Mouse (Mus musculus) c-Kit-positive CD71-negative TER-119-negative erythroid progenitor cells, embryonic 14.5 days (primary cell): Measurements from ENCODE around the gene Junb.

Source experiments
- DNase-seq: peaks from one replicate; pipeline ENCODE4 v3.0.0-alpha.2; 2013; ENCODE audit warnings: low read depth

Junb gene

GRCm38 (mm10) chr8:84970913-84971312 is 7.6 kb downstream of the Junb start:
- no peak for DNase-seq

DNA sequence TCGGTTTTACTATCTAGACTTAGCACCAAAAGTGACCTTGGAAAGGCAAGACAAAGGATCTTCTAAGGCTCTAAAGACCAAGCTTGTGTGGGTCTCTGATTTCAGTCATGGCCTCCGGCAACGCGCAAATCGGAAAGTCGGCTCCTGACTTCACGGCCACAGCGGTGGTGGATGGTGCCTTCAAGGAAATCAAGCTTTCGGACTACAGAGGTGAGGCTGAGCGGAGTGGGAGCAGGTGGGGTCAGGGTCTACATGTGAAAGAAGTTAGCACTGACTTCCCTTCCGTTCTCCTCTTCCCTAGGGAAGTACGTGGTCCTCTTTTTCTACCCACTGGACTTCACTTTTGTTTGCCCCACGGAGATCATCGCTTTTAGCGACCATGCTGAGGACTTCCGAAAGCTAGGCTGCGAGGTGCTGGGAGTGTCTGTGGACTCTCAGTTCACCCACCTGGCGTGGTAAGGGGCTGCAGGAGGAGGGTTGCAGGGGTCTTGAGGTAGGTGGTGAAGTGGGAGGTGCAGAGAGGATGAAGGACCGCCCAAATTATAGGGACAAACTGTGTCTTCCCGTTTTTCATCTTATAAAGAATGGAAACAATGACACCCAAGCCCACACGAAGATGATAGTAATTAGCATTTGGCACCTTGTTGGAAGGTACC is 8.3 kb downstream of the Junb start:
- no peak for DNase-seq

DNA sequence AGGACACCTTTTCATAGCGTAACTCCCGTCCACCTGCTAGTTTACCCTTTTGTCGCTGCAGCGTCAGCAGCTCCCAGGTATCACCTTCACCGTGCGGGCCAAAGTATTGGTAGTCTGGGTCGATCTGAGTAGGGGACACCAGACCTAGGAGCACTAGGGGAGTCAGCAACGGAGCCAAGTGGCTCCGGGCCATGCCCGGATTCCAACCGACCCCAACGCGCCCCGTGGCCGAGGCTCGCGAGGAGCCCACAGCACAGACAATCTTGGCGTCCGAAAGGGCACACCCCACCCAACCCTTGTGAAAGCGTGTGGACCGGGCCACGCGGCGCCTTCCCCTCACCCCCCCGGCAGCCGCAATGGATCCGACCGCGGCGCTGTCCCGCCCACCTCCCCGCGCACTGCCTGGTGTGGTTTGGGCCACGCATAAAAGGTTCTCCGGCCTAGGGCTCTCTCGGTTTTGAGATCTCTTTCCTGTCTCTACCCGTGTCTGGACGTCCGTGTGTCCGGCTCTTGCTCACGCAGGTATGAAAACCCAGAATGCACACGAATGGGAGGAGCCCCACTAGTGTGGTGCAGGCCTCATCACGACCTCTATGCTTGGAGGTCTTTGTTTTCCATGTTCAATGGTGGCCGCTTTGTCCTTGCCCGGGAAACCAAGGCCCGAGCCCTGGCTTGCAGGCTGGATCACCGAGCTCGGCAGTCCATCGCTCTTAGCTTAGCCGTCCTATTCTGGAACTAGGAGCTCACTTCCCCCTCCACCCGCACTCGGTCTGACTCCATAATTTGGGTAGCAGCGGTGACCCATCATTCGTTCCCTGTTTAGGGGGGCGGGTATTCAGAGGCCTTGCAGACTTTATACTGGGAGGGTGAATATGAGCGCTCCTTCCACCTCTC is 9.0 kb downstream of the Junb start, which contains the start of the genes Gm49661, Prdx2 and Rnaseh2a:
Gm49661 (minus strand) TSS at position 193 of the 894 bp plus-strand sequence.
Prdx2 (plus strand) TSS at position 347 of the 894 bp plus-strand sequence.
Rnaseh2a (minus strand) TSS at position 527 of the 894 bp plus-strand sequence.
- no peak for DNase-seq

DNA sequence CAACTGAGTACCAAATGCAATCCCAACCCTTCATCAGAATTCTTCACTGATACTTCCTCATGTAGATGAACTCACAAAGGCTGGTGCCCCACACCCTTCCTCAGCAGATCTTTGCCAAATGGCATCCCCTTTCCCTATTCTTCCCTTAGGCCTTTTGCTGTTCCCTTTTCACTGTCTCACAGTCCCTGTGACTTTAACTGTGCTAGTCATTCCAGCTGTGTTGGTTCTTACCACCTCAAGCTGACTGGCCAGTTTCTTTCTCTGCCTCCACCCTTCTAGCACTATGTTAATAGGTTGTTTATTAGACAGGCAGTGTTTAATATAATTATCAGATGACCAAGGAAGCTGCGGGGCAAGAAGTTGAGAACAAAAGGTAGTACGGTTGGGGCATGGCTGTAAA is 9.9 kb downstream of the Junb start:
- no peak for DNase-seq

DNA sequence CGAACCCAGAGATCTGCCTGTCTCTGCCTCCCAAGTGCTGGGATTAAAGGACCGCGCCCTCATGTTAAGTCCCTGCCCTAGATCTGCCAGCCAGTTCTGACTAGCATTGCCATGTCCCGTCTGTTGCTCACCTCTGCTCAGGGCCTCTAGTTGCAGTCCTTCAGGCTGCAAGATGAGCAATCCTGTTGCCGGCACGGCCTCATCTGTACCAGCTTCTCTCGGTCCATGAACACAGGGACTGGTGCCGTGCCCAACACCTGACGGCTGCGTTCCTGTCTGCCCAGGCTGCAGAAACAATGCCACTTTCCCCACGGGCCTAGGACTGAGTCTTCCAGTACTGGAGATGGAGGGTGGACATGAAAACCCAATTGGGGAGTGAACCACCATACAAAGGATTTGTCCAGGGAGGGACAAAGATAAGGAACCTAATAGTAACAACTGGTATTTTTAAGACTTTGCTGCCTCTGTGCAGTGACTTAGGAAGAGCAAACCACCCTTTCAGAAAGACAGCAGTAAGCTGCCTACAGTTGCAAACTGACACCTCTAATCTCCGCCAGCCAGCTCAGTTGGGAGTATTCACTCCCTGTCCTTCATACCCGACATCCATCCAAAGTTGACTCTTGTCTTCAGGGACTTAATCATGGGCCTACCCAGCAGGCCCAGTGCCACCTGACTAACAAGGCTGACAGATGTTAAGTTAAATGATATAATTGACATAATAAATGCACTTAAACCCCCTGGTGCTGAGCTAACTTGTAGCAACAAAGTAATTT is 10.8 kb downstream of the Junb start:
- no peak for DNase-seq

DNA sequence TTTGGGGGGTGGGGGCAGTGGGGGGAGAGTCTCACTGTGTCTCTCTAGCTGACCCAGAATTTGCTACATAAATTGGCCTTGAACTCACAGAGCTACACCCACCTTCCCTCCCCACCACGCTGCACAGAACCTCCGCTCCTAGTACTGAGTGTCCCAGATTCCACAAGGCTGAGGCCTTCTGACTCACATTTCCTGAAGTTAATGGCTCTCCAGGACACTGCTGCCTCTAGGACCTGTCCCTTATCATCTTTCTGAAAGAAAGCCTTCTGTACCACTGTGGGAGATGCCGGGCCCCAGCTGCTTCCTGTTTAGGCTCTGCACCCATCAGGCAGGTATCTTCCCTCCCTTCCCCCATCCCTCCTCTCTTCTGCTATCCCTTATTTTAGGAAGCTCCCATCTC is 11.9 kb downstream of the Junb start:
- no peak for DNase-seq

DNA sequence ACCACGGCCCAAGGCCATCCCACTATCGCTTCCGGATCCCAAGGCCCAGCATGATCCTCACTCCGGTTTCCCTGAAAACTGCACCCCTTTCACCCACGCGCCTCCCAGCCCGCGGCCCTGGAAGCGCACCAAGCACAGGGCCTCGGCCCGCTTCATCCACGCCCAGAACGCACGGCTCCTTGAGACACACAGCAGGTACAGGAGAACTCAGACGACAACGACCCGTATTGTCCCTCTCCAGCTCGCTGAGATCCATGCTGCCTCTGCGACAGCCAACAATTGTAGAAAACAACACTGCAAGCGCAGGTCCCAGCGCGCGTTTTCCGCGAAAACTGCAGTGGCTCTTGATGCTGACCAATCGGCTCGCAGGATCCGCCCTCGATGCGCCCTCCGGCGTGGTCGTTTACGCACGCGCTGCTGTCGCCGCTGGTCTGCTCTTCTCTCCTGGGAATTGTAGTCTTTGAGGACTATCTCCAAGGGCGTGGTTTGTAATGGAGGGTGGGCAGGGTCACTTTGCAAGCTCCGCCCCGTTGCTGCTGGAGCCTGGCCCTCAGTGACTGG is 12.7 kb downstream of the Junb start:
- DNase-seq = peak; percentile 92

DNA sequence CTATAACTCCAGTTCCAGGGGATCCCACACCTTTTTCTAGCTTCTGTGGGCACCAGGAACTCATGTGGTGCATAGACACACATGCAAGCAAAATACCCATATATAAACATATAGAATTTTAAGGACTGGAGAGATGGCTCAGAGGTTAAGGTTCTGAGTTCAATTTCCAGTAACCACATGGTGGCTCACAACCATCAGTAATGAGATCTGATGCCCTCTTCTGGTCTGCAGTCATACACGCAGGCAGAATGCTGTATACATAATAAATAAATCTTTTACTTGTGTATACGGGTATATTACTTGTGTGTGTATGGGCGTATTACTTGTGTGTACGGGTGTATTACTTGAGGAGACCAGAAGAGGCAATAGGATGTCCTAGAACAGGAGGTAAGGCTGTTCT is 14.6 kb downstream of the Junb start:
- no peak for DNase-seq

DNA sequence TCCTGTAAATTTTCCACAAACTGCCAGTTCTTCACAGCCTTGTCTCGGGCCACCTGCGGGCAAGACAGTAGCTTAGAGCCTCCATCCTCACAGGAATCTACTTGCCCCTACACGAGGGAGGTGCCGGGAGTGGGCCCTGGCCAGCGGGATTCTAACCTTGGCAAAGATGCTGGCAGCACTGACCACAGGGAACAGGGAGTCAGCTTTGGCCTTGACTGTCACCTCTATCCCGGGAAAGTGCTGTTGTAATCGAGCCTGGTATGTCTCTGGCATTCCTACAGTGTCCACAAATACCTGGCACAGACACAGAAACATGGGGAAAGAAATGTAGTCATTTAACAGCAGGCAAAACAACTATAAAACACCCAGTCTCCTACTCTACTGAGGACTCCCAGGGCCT is 18.7 kb downstream of the Junb start:
- DNase-seq = no peak

DNA sequence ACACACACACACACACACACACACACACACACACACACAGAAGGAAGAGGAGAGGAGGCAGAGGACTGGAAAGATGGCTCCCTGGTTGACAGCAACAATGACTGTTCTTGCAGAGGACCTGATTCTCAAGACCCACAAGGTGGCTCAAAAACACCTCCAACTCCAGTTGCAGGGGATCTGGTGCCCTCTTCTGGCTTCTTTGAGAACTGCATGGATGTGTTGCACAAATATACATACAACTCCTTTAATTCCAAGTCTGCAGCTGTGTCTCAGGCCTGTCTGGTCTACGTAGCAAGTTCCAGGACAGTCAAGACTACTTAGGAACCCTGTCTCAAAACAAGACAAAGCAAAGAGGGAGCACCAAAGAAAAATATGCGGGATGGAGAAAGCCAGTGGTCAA is 21.8 kb downstream of the Junb start:
- DNase-seq = peak; percentile 90

DNA sequence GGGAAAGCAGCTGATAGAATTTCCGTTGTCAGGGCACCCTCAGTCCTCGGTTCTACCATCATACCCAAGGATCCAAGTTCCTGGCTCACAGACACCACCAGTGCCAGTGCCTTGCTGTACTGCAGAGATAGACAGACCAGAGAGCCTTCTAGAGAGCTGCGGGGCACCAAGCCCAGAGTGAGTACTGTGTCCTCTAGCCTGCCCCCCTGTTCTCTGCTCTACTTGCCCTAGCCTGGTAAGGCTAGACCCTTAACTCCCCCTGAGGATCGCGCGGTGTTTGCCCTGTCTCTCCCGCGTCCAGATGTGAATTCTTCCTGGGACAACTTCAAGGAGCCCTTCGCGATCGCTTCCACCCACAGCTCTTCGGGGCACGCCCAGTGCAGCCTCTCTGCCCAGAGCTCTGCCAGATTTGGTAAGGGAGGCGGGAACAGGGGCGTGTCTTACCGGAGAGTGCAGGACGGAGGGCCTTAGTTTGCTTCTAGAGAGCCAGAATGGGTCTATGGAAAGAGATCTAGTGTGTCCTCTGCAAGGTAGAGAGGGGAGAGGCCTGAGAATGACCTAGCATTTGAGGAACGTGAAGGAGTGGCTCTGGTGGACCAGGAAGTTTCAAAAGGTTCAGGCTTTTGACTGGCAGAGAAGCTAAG is 25.8 kb downstream of the Junb start:
- DNase-seq = no peak

DNA sequence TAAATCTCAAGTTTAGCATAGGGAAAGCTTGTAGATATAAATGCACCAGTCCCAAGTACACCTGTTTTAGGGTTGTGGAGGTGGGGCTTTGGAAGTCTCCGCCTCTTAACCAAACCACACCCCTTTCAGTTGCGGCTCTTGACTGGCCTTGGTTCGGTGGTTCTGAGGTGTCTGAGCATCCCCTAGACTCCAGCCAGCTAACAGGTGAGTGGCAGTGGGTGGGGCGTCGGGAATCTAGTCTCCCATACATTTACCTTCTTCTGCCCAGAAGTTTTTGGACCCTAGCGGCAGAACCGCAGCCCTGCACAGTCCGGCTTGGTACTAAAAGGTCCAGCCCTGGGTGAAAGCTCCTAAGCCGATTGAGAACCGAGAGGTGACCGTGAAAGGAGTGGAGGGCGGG is 28.8 kb downstream of the Junb start:
- no peak for DNase-seq

DNA sequence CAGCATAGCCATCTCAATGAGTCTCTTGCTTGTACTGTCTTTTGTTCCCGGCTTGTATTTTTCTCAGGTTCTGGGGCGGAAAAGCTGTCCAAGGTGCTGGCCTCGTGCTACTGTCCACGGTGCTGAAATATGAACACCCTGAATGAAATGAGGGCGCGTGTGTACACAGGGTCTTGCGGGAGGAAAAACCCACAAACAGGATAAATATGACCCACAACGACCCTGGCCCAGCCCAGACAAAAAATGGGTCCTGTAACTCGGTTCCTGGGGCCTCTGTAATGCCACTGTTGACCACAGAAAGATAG is 31.3 kb downstream of the Junb start:
- peak; percentile 71 for DNase-seq

GRCm38 (mm10) chr8:84946528-84947240 is 31.8 kb downstream of the Junb start, which contains the start of gene Rtbdn:
Rtbdn (plus strand) TSS chr8:84946991.
- no peak for DNase-seq

DNA sequence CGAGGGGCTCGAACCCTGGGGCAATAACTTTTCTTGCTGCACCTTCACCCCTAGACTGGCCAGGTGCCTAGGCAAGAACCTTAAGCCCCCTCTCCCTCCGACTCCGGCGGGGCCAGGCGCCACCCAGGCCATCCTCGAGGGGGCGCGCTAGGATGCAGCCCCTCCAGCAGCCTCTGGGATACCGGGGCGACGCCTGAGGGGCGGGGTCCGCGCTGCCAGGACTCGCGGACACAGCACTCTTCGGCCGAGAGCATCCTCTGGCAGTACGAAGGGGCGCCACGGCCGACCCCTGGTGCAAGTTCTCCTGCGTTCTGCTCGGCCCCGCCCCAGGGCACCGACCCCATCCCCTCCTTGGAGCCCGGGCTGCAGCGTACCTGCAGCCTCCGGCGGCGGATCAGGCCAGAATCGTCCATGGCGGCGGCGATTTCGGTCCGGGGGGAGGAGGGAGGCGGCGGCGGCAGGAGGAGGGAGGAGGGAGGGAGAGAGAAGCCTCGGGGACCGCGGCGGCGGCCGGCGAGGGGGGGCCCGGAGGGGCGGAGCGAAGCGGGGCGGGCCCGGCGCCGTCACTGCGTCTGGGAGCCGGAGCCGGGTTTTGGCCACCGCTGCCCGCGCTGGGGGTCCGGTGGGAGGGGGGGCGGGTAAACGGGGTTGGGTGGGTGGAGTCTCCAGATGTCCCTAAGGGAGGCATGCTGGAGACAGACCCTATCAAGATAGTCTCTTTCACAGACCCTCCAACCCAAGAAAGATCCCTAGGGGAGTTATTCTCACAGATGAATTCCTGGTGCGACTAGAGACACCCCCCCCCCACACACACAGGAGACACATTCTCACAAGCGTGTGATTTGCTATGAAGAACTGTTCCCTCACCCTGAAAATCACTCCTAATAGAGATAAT is 32.6 kb downstream of the Junb start:
- no peak for DNase-seq

DNA sequence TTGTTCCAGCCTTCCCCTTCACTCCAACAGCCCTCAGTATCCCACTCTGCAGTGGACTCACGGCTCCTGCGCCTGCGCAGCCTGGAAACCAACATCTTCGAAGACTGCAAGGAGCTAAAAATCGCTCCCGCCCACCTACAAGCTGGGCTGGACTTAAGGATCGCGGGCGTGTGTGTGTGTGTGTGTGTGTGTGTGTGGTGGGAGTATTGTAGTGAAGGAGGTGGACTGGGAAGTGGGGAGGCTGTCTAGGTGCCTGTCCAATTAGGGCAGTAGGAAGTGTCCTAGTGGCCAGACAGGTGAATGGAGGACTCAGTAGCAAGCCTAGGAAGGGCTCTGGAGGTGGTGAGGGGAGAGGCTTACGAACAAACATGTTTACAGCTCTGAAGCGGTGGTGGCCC is 33.3 kb downstream of the Junb start:
- DNase-seq = no peak

DNA sequence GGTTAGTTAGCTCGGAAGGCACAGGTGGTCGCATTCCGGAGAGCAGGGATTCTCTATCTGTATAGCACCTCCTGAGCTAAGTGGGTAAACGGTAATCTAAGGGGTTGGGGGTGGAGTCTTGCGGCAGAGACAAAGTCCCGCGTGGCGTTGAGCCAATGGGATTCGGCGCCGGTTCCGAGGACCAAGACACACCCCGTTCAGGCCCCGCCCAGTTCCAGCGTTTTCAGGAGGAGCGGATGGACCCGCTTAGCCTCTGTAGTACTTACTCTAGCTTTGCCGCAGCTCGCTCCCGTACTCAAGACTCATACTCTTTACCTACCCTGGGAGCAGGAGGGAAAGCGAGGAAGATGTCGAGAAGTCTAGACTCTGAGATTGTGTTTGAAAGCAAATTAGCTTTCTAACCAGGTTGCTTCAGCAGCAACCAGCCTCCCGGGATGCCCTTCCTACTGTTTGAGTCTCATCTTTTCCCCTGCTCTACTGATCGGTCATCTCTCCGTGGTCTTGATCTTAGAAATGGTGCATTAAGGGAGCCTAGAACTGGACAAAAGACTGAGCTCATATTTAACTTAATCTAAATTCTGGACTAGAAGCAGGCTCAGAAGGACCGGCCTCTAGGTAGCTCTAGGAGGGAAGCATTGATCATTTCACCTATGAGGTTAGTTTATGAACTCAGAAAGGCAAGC is 33.9 kb downstream of the Junb start:
- DNase-seq = peak; percentile 63

GRCm38 (mm10) chr8:84943699-84944098 is 34.8 kb downstream of the Junb start:
- DNase-seq = no peak
